Mouse (Mus musculus) forebrain, embryonic 13.5 days (tissue): Measurements from ENCODE around the gene Gpm6b. TPM values are rescaled to one million over a fixed set of nuclear protein-coding genes. Genes with fewer than 3 reads are reported as not detected.

ENCODE experiments used
- polyA plus RNA-seq: library from polyadenylated mRNA; unstranded; fragments of >200 nt; fragmentation: Nextera tagmentation; extraction: Ambion mirVana; gene quantifications from 2 replicates; pipeline ENCODE4 v1.2.1, GENCODE M21; 2015

Gpm6b gene
- polyA plus RNA-seq, 1 experiment from 2014 or later: 351 TPM

Other genes starting within 250 kb of the Gpm6b start
- gene Gemin8, start 68.5 kb upstream of the Gpm6b start, polyA plus RNA-seq: 12.4 and 16.1 TPM in 2 replicates
- gene Trappc2, start 201.7 kb downstream of the Gpm6b start, polyA plus RNA-seq: 66.3 and 66.9 TPM in 2 replicates
- 7.6 and 8.1 TPM in 2 replicates for gene Ofd1, start 201.8 kb downstream of the Gpm6b start, polyA plus RNA-seq
- 46.1 and 51.5 TPM in 2 replicates for gene Rab9, start 241.0 kb downstream of the Gpm6b start, polyA plus RNA-seq